Mouse (Mus musculus) kidney, adult 2 months (tissue): ENCODE data around the gene Adgrg6.

ENCODE experiments used
- CTCF ChIP-seq: fragments of 200-500 bp; conservative IDR thresholded peaks from 2 replicates; pipeline ENCODE4 v1.5.1; 2011; ENCODE audit warnings: low read depth, mild to moderate bottlenecking, control low read depth, low read length, moderate library complexity, mixed read lengths; ENCODE audit not compliant: insufficient read depth, insufficient read length
- POLR2A ChIP-seq: fragments of 200-500 bp; IDR thresholded peaks from one replicate; pipeline ENCODE4 v1.6.1; 2011; ENCODE audit warnings: low read depth, low read length, control low read depth

DNA sequence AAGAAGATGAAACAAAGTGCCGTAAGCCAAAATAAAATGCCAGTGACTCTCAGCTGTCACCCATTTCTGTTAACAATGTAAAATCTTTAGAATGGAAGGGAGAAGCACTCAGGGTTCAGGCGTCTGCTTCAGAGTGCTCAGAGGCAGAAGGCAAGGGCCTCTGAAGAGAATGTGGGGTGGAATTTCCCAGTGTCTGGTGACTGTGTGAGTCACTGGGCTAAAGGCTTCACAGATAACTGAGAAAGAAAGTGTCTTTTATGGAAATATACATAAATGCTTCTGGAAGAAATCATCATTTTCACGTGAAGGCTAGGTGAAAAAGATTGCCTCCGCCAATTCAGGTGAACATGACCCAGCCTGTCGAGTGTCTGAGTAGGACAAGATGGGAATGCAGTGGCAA lies 159.9 kb downstream of the Adgrg6 start:
- TF ChIP-seq CTCF (no peak), POLR2A (no peak)
